Mouse (Mus musculus) intestine, postnatal 0 days (tissue): ENCODE results near the gene Spire2. TPM values are rescaled to one million over a fixed set of nuclear protein-coding genes. Genes with fewer than 3 reads are reported as not detected.

Source experiments
- ATAC-seq: fragments of 200-750 bp; cut with Nextera tagmentation; 2 replicates; pipeline ENCODE4 v1.8.0; 2017; ENCODE audit warnings: mild to moderate bottlenecking, moderate TSS enrichment, moderate library complexity
- H3K27ac ChIP-seq: fragments of 300-500 bp; sonication (generic); 2 replicates; pipeline ENCODE4 v1.5.1; 2014; ENCODE audit warnings: mild to moderate bottlenecking, low read depth, low read length, moderate library complexity
- H3K27me3 ChIP-seq: fragments of 300-500 bp; sonication (generic); replicated peaks from 2 replicates; pipeline ENCODE4 v1.6.1; 2014; ENCODE audit warnings: low read length, mixed read lengths; ENCODE audit not compliant: control insufficient read depth, insufficient read depth
- H3K36me3 ChIP-seq: fragments of 300-500 bp; sonication (generic); 2 replicates; pipeline ENCODE4 v1.6.1; 2014; ENCODE audit warnings: mild to moderate bottlenecking, moderate library complexity; ENCODE audit not compliant: control insufficient read depth, insufficient read depth
- H3K4me1 ChIP-seq: fragments of 300-500 bp; sonication (generic); replicated peaks from 2 replicates; pipeline ENCODE4 v1.6.1; 2014; ENCODE audit warnings: antibody characterized with exemption, low read length, mixed read lengths; ENCODE audit not compliant: control insufficient read depth, insufficient read depth
- H3K4me2 ChIP-seq: fragments of 300-500 bp; sonication (generic); replicated peaks from 2 replicates; pipeline ENCODE4 v1.6.1; 2014; ENCODE audit warnings: low read depth, mild to moderate bottlenecking, moderate library complexity
- H3K4me3 ChIP-seq: fragments of 300-500 bp; sonication (generic); 2 replicates; pipeline ENCODE4 v1.5.1; 2014; ENCODE audit warnings: low read depth, low read length
- H3K9ac ChIP-seq: fragments of 300-500 bp; sonication (generic); 2 replicates; pipeline ENCODE4 v1.6.1; 2014; ENCODE audit warnings: mild to moderate bottlenecking, low read depth, low read length
- H3K9me3 ChIP-seq: fragments of 300-500 bp; sonication (generic); 2 replicates; pipeline ENCODE4 v1.6.1; 2016; ENCODE audit warnings: mixed run types; ENCODE audit not compliant: control insufficient read depth
- CTCF ChIP-seq: sonication (generic); IDR thresholded peaks from 2 replicates; pipeline ENCODE4 v1.5.1; 2016; ENCODE audit warnings: low read depth, mild to moderate bottlenecking, control low read depth, antibody characterized with exemption, moderate library complexity
- WGBS: fragments of 180-500 bp; shearing (Covaris S2); extraction: QIAGEN DNeasy Blood & Tissue Kit; methylation state at CpG from one replicate; pipeline ENCODE4 v1.1.7; 2014; 5-methylcytosine and 5-hydroxymethylcytosine counted together
- polyA plus RNA-seq: library from polyadenylated mRNA; unstranded; fragments of >200 nt; fragmentation: Nextera tagmentation; extraction: Ambion mirVana; gene quantifications from 2 replicates; pipeline ENCODE4 v1.2.1, GENCODE M21; 2015

The Spire2 gene
- polyA plus RNA-seq, 1 experiment from 2014 or later: 2.5 TPM

- no peaks in the 10 kb centered on the region for H3K4me1 ChIP-seq
- peaks cover 5% of the 10 kb centered on the region; the same call in 1 of the 2 replicates for H3K27me3 ChIP-seq
- WGBS: 95% methylated on average over 4 of the region's 4 CpGs
- H3K4me3 ChIP-seq: no peak overlapping the region
- no peaks in the 10 kb centered on the region for H3K36me3 ChIP-seq
- H3K27ac ChIP-seq: no peak overlapping the region
- H3K4me2 ChIP-seq: no peak overlapping the region
- H3K9ac ChIP-seq: no peak overlapping the region
- no peak for ATAC-seq
- peak; percentile 47 for TF ChIP-seq CTCF
- no peaks in the 10 kb centered on the region for H3K9me3 ChIP-seq
Observed at GRCm38 (mm10) chr8:123340071-123340470, 7.6 kb downstream of the Spire2 start.

GRCm38 (mm10) chr8:123341040-123342015, 8.8 kb downstream of the Spire2 start:
- Histone ChIP-seq H3K4me3 (no peak overlapping the region), H3K9ac (no peak overlapping the region), H3K27ac (no peak overlapping the region), H3K4me2 (peak overlapping the region; percentile 44), H3K9me3 (no peaks in the 10 kb centered on the region), H3K27me3 (no peaks in the 10 kb centered on the region), H3K36me3 (no peaks in the 10 kb centered on the region), H3K4me1 (no peaks in the 10 kb centered on the region)
- ATAC-seq: peak; percentile 70
- 56% methylated on average over 27 of the region's 27 CpGs for WGBS
- no peak for TF ChIP-seq CTCF

DNA sequence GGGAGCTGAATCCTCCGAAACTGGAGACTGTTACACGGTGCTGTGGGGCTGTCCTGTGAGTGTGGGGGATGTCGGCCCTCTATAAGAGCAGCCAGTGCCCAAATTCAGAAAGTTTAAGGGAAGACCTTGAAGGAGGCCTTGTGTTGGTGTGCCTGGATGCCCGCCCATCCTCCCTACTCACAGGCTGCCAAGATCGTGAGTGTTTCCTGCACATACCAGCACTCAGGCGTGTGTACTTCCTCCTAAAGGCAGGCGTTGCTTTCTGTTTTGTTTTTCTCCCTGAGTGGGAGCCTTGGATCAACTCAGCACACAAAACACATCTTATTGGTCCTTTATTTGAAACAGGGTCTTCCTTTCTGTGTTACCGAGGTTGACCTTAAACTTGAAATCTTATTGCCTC, 9.7 kb downstream of the Spire2 start:
- H3K4me3 ChIP-seq: no peak overlapping the region
- H3K27me3 ChIP-seq: no peaks in the 10 kb centered on the region
- no peak overlapping the region for H3K9ac ChIP-seq
- ATAC-seq: no peak
- TF ChIP-seq CTCF: no peak
- H3K4me2 ChIP-seq: no peak overlapping the region
- H3K9me3 ChIP-seq: no peaks in the 10 kb centered on the region
- H3K36me3 ChIP-seq: no peaks in the 10 kb centered on the region
- 67% methylated on average over 8 of the region's 8 CpGs for WGBS
- no peaks in the 10 kb centered on the region for H3K4me1 ChIP-seq
- H3K27ac ChIP-seq: no peak overlapping the region

DNA sequence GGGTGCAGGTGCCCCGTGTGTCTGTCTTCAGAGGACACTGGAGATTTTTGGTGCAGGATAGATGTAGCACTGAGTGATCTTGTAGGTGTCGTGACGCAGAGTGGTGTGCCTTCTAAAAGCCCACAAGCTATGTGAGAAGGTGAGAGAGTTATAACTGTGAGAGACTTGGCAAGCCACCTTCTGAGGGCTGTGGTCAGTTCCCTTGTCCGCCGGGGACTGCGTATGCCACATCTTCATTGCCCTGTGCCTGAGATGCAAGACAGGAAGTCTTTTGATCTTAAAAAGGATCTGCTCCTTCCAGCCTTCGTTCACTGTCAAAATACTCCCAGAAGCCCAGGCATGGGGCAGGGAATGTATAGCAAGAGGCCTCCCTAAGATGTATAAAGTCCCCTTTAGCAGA, 10.4 kb downstream of the Spire2 start:
- Histone ChIP-seq H3K4me3 (no peak overlapping the region), H3K9ac (no peak overlapping the region), H3K4me2 (no peak overlapping the region), H3K4me1 (no peaks in the 10 kb centered on the region), H3K36me3 (no peaks in the 10 kb centered on the region), H3K27me3 (no peaks in the 10 kb centered on the region), H3K27ac (no peak overlapping the region), H3K9me3 (no peaks in the 10 kb centered on the region)
- no peak for ATAC-seq
- WGBS: 75% methylated on average over 7 of the region's 7 CpGs
- TF ChIP-seq CTCF: no peak

- no peaks in the 10 kb centered on the region for H3K27me3 ChIP-seq
- no peaks in the 10 kb centered on the region for H3K4me1 ChIP-seq
- WGBS: 76% methylated on average over 12 of the region's 12 CpGs
- TF ChIP-seq CTCF: no peak
- ATAC-seq: no peak
- H3K9ac ChIP-seq: no peak overlapping the region
- H3K4me2 ChIP-seq: no peak overlapping the region
- no peak overlapping the region for H3K27ac ChIP-seq
- H3K9me3 ChIP-seq: no peaks in the 10 kb centered on the region
- H3K4me3 ChIP-seq: no peak overlapping the region
- H3K36me3 ChIP-seq: no peaks in the 10 kb centered on the region
Observed at GRCm38 (mm10) chr8:123343422-123343821, 10.9 kb downstream of the Spire2 start.

DNA sequence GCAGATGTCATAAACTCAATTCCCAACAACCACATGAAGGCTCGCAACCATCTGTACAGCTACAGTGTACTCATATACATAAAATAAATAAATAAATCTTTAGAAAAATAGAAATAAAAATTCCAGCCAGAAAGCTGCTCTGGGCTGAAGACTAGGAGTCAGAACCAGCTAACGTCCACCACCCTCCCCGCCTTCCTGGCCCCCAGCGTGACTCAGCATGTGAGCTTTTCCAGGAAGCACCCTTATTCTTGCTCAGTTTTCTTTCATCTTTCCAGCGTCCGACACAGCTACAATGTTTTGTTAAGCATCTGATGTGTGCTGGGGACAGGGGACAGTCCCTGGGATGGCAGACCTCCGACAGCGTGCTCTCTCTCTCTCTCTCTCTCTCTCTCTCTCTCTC, 12.6 kb downstream of the Spire2 start:
- no peak overlapping the region for H3K4me3 ChIP-seq
- no peak for ATAC-seq
- H3K36me3 ChIP-seq: no peaks in the 10 kb centered on the region
- no peaks in the 10 kb centered on the region for H3K9me3 ChIP-seq
- H3K27me3 ChIP-seq: no peaks in the 10 kb centered on the region
- no peaks in the 10 kb centered on the region for H3K4me1 ChIP-seq
- TF ChIP-seq CTCF: no peak
- 77% methylated on average over 8 of the region's 8 CpGs for WGBS
- H3K4me2 ChIP-seq: no peak overlapping the region
- H3K27ac ChIP-seq: no peak overlapping the region
- no peak overlapping the region for H3K9ac ChIP-seq
